Mouse (Mus musculus) CH12.LX (cell line): ENCODE data around the gene Dlgap1. TPM values are rescaled to one million over a fixed set of nuclear protein-coding genes. Genes with fewer than 3 reads are reported as not detected.

Experiments
- DNase-seq: peaks from one replicate; pipeline ENCODE4 v3.0.0-alpha.2; 2013; ENCODE audit errors: extremely low read depth
- H3K27ac ChIP-seq: 2 replicates; pipeline ENCODE4 v1.5.1; 2012; ENCODE audit warnings: low read depth, mild to moderate bottlenecking, control low read depth, moderate library complexity; ENCODE audit not compliant: insufficient read depth
- H3K27me3 ChIP-seq: replicated peaks from 2 replicates; pipeline ENCODE3; 2012; ENCODE audit warnings: inconsistent platforms
- H3K36me3 ChIP-seq, 2 experiments: replicated peaks in 1 of 2; 2 replicates each; pipeline versions ENCODE3 to v1.6.1; 2012; ENCODE audit warnings: inconsistent platforms in 1 of 2, low read length in 1 of 2, mild to moderate bottlenecking in 1 of 2, mixed read lengths in 1 of 2, moderate library complexity in 1 of 2; ENCODE audit not compliant: control insufficient read depth in 1 of 2, insufficient read depth in 1 of 2
- H3K4me1 ChIP-seq, 2 experiments: 2 replicates each; pipeline ENCODE4 v1.6.1; 2012; ENCODE audit warnings: inconsistent platforms in 1 of 2, moderate library complexity in 1 of 2; ENCODE audit not compliant: insufficient read depth in 2 of 2, control insufficient read depth in 1 of 2
- H3K4me2 ChIP-seq: 2 replicates; pipeline ENCODE4 v1.6.1; 2012; ENCODE audit warnings: low read depth, mild to moderate bottlenecking, control low read depth; ENCODE audit not compliant: poor library complexity, insufficient read depth, severe bottlenecking
- H3K4me3 ChIP-seq, 3 experiments: fragments of 150-350 bp in 1 of 3; sonication (generic) in 1 of 3; replicated peaks in 1 of 3; 2 replicates each; pipeline versions ENCODE3 to v1.5.1; 2011 to 2012; ENCODE audit warnings: low read depth in 2 of 3, low read length in 2 of 3, mild to moderate bottlenecking in 2 of 3, moderate library complexity in 2 of 3, control low read depth in 1 of 3, improper control_type of control experiment in 1 of 3, inconsistent platforms in 1 of 3, mixed read lengths in 1 of 3; ENCODE audit not compliant: poor library complexity in 1 of 3
- H3K79me2 ChIP-seq: replicated peaks from 2 replicates; pipeline ENCODE4 v1.6.1; 2012; ENCODE audit warnings: mild to moderate bottlenecking, moderate library complexity; ENCODE audit not compliant: control insufficient read depth, poor library complexity, insufficient read depth, severe bottlenecking; ENCODE audit errors: extremely low read depth
- H3K9ac ChIP-seq: 2 replicates; pipeline ENCODE4 v1.6.1; 2012; ENCODE audit warnings: low read depth, mild to moderate bottlenecking, control low read depth, moderate library complexity; ENCODE audit not compliant: insufficient read depth
- H3K9me3 ChIP-seq: replicated peaks from 2 replicates; pipeline ENCODE3; 2012; ENCODE audit warnings: low read length, inconsistent platforms, mixed read lengths
- E2F4 ChIP-seq: IDR thresholded peaks from 2 replicates; pipeline ENCODE4 v1.6.1; 2011; ENCODE audit warnings: low read depth, low read length, improper control_type of control experiment; ENCODE audit not compliant: insufficient replicate concordance
- ELF1 ChIP-seq: IDR thresholded peaks from 2 replicates; pipeline ENCODE4 v1.6.1; 2014; ENCODE audit warnings: low read depth, mild to moderate bottlenecking, inconsistent platforms, low read length, improper control_type of control experiment
- EP300 ChIP-seq: IDR thresholded peaks from 2 replicates; pipeline ENCODE4 v1.6.1; 2011; ENCODE audit warnings: low read length, improper control_type of control experiment
- HCFC1 ChIP-seq: IDR thresholded peaks from 2 replicates; pipeline ENCODE4 v1.6.1; 2012; ENCODE audit warnings: low read depth, mild to moderate bottlenecking, inconsistent platforms, low read length, improper control_type of control experiment
- JUN ChIP-seq: IDR thresholded peaks from 2 replicates; pipeline ENCODE4 v1.6.1; 2011; ENCODE audit warnings: low read depth, mild to moderate bottlenecking, low read length, improper control_type of control experiment, moderate library complexity; ENCODE audit not compliant: insufficient read depth
- JUND ChIP-seq: conservative IDR thresholded peaks from 2 replicates; pipeline ENCODE4 v1.6.1; 2011; ENCODE audit warnings: low read depth, low read length, improper control_type of control experiment
- KAT2A ChIP-seq: IDR thresholded peaks from 2 replicates; pipeline ENCODE4 v1.6.1; 2012; ENCODE audit warnings: low read length, improper control_type of control experiment, inconsistent platforms; ENCODE audit not compliant: insufficient replicate concordance
- MAFK ChIP-seq: IDR thresholded peaks from 2 replicates; pipeline ENCODE4 v1.6.1; 2011; ENCODE audit warnings: low read length, improper control_type of control experiment; ENCODE audit not compliant: insufficient replicate concordance
- MAX ChIP-seq: IDR thresholded peaks from 2 replicates; pipeline ENCODE4 v1.6.1; 2011; ENCODE audit warnings: low read length, improper control_type of control experiment
- MAZ ChIP-seq: IDR thresholded peaks from 2 replicates; pipeline ENCODE4 v1.6.1; 2012; ENCODE audit warnings: low read depth, mild to moderate bottlenecking, inconsistent platforms, low read length, improper control_type of control experiment, moderate library complexity
- MXI1 ChIP-seq: IDR thresholded peaks from 2 replicates; pipeline ENCODE4 v1.6.1; 2011; ENCODE audit warnings: mild to moderate bottlenecking, low read depth, low read length, improper control_type of control experiment
- NELFE ChIP-seq: IDR thresholded peaks from 2 replicates; pipeline ENCODE4 v1.6.1; 2011; ENCODE audit warnings: low read depth, low read length, improper control_type of control experiment
- NRF1 ChIP-seq: IDR thresholded peaks from 2 replicates; pipeline ENCODE4 v1.6.1; 2014; ENCODE audit warnings: low read depth, mild to moderate bottlenecking, inconsistent platforms, low read length, improper control_type of control experiment, moderate library complexity
- POLR2A ChIP-seq: IDR thresholded peaks from 2 replicates; pipeline ENCODE4 v1.6.1; 2011; ENCODE audit warnings: low read depth, mild to moderate bottlenecking, improper control_type of control experiment, low read length
- POLR2AphosphoS2 ChIP-seq: IDR thresholded peaks from 2 replicates; pipeline ENCODE4 v1.6.1; 2011; ENCODE audit warnings: low read depth, low read length, improper control_type of control experiment
- RCOR1 ChIP-seq: conservative IDR thresholded peaks from 2 replicates; pipeline ENCODE4 v1.6.1; 2012; ENCODE audit warnings: low read depth, mild to moderate bottlenecking, inconsistent platforms, low read length, improper control_type of control experiment
- SIN3A ChIP-seq: IDR thresholded peaks from 2 replicates; pipeline ENCODE4 v1.6.1; 2012; ENCODE audit warnings: low read length, improper control_type of control experiment, inconsistent platforms
- USF1 ChIP-seq: IDR thresholded peaks from 2 replicates; pipeline ENCODE4 v1.6.1; 2014; ENCODE audit warnings: low read depth, mild to moderate bottlenecking, inconsistent platforms, low read length, improper control_type of control experiment
- ZC3H11A ChIP-seq: IDR thresholded peaks from 2 replicates; pipeline ENCODE4 v1.6.1; 2012; ENCODE audit warnings: low read depth, mild to moderate bottlenecking, inconsistent platforms, low read length, improper control_type of control experiment
- ZKSCAN1 ChIP-seq: IDR thresholded peaks from 2 replicates; pipeline ENCODE4 v1.6.1; 2012; ENCODE audit warnings: low read depth, inconsistent platforms, low read length, improper control_type of control experiment, borderline replicate concordance
- dilution Hi-C: fragments of 300-500 bp; cut with MboI; formaldehyde crosslinking; loops from 2 replicates; pipeline ENCODE4 v1.14.3; 2020; ENCODE audit warnings: low sequenced_read_pairs; ENCODE audit not compliant: extremely low pct_unique_long_range_greater_than_20kb, extremely low pct_ligation_motif_present
- in situ Hi-C: fragments of 300-500 bp; cut with MboI; formaldehyde crosslinking; loops from 3 replicates; pipeline ENCODE4 v1.14.3; 2019; ENCODE audit warnings: low sequenced_read_pairs, low pct_ligation_motif_present, low pct_unique_long_range_greater_than_20kb, mixed read lengths
- polyA plus RNA-seq: library from polyadenylated mRNA; unstranded; fragments of >175 nt; gene quantifications from 2 replicates; pipeline ENCODE4 v1.2.1, GENCODE M21; 2012; ENCODE audit warnings: low read depth; ENCODE audit not compliant: insufficient read length
- total RNA-seq, 2 experiments: library from RNA; depleted of rRNA; stranded (reverse); fragments of 300-350 nt in 1 of 2; fragments of >200 nt in 1 of 2; gene quantifications; 2 replicates each; pipeline ENCODE4 v1.2.3; 2012 to 2014

Dlgap1 gene
- total and polyA plus RNA-seq, 3 experiments = 0.51 to 2.7 (median 1.2) TPM

GRCm38 (mm10) chr17:70169831-70170230 is 201.0 kb downstream of the Dlgap1 start:
- H3K79me2 ChIP-seq = no peaks in the 10 kb centered on the region
- no peak overlapping the region for H3K27ac ChIP-seq
- peaks cover 48% of the 10 kb centered on the region for H3K9me3 ChIP-seq
- no peak for DNase-seq
- no peak overlapping the region for H3K9ac ChIP-seq
- H3K4me3 ChIP-seq = no peak overlapping the region
- no peak overlapping the region for H3K4me2 ChIP-seq
- TF ChIP-seq E2F4 (no peak), SIN3A (no peak), MAFK (no peak), KAT2A (no peak), MAZ (no peak), POLR2AphosphoS2 (no peak), USF1 (no peak)
- TF ChIP-seq, all 38 proteins: peak for 0
- dilution Hi-C loops = no loop called here
- H3K27me3 ChIP-seq = no peaks in the 10 kb centered on the region
- no peaks in the 10 kb centered on the region for H3K36me3 ChIP-seq
- in situ Hi-C loops = no loop called here
- H3K4me1 ChIP-seq = no peaks in the 10 kb centered on the region

- H3K27ac ChIP-seq = no peak overlapping the region
- no peak overlapping the region for H3K4me3 ChIP-seq
- no peaks in the 10 kb centered on the region for H3K79me2 ChIP-seq
- H3K9me3 ChIP-seq = peaks cover 53% of the 10 kb centered on the region
- no peak overlapping the region for H3K9ac ChIP-seq
- dilution Hi-C loops (no loop called here), in situ Hi-C loops (no loop called here)
- no peaks in the 10 kb centered on the region for H3K27me3 ChIP-seq
- no peak for DNase-seq
- TF ChIP-seq ELF1 (no peak), JUND (no peak), ZKSCAN1 (no peak), MAX (no peak), ZC3H11A (no peak), POLR2AphosphoS2 (no peak), RCOR1 (no peak), SIN3A (no peak), HCFC1 (no peak), POLR2A (no peak), EP300 (no peak), MAFK (no peak), MXI1 (no peak), NELFE (no peak), JUN (no peak), NRF1 (no peak)
- no peak overlapping the region for H3K4me2 ChIP-seq
- no peaks in the 10 kb centered on the region for H3K36me3 ChIP-seq
- H3K4me1 ChIP-seq = no peaks in the 10 kb centered on the region
These were observed 203.7 kb downstream of the Dlgap1 start for GRCm38 (mm10) chr17:70172500-70173036.
